Mouse (Mus musculus) hindbrain, embryonic 15.5 days (tissue): ENCODE measurements around the gene Ang2. TPM values are rescaled to one million over a fixed set of nuclear protein-coding genes. Genes with fewer than 3 reads are reported as not detected.

Source experiments
- ATAC-seq: fragments of 200-750 bp; cut with Nextera tagmentation; 2 replicates; pipeline ENCODE4 v1.8.0; 2017; ENCODE audit warnings: low read depth, moderate number of reproducible peaks, moderate TSS enrichment; ENCODE audit not compliant: low FRiP score
- H3K27ac ChIP-seq: fragments of 300-500 bp; sonication (generic); replicated peaks from 2 replicates; pipeline ENCODE4 v1.5.1; 2015; ENCODE audit warnings: mild to moderate bottlenecking, inconsistent platforms
- H3K27me3 ChIP-seq: fragments of 300-500 bp; sonication (generic); 2 replicates; pipeline ENCODE4 v1.6.1; 2015; ENCODE audit warnings: control low read depth, inconsistent platforms
- H3K36me3 ChIP-seq: fragments of 300-500 bp; sonication (generic); 2 replicates; pipeline ENCODE4 v1.6.1; 2015; ENCODE audit warnings: control low read depth, inconsistent platforms
- H3K4me1 ChIP-seq: fragments of 300-500 bp; sonication (generic); replicated peaks from 2 replicates; pipeline ENCODE4 v1.6.1; 2015; ENCODE audit warnings: control low read depth, inconsistent platforms
- H3K4me2 ChIP-seq: fragments of 300-500 bp; sonication (generic); 2 replicates; pipeline ENCODE4 v1.6.1; 2015; ENCODE audit warnings: moderate library complexity, mild to moderate bottlenecking, inconsistent platforms
- H3K4me3 ChIP-seq: fragments of 300-500 bp; sonication (generic); 2 replicates; pipeline ENCODE4 v1.5.1; 2015; ENCODE audit warnings: mild to moderate bottlenecking, inconsistent platforms
- H3K9ac ChIP-seq: fragments of 300-500 bp; sonication (generic); 2 replicates; pipeline ENCODE4 v1.6.1; 2015; ENCODE audit warnings: inconsistent platforms
- H3K9me3 ChIP-seq: fragments of 300-500 bp; sonication (generic); 2 replicates; pipeline ENCODE4 v1.6.1; 2016; ENCODE audit warnings: control low read depth, inconsistent platforms
- WGBS: fragments of 180-500 bp; shearing (Covaris S2); methylation state at CpG from one replicate; pipeline ENCODE4 v1.1.7; 2015; 5-methylcytosine and 5-hydroxymethylcytosine counted together
- polyA plus RNA-seq: library from polyadenylated mRNA; unstranded; fragments of >200 nt; fragmentation: Nextera tagmentation; extraction: Ambion mirVana; gene quantifications from 2 replicates; pipeline ENCODE4 v1.2.1, GENCODE M21; 2015

Gene Ang2
- polyA plus RNA-seq, 1 experiment from 2014 or later, result not detected

GRCm38 (mm10) chr14:51148006-51148405 lies 50.9 kb downstream of the Ang2 start:
- 65% methylated on average over 3 of the region's 3 CpGs for WGBS
- Histone ChIP-seq H3K4me2 (no peak overlapping the region), H3K27ac (no peak overlapping the region), H3K9ac (no peak overlapping the region), H3K4me3 (no peak overlapping the region), H3K4me1 (no peaks in the 10 kb centered on the region), H3K27me3 (no peaks in the 10 kb centered on the region), H3K36me3 (no peaks in the 10 kb centered on the region), H3K9me3 (no peaks in the 10 kb centered on the region)
- no peak for ATAC-seq

GRCm38 (mm10) chr14:51146685-51147084 lies 52.3 kb downstream of the Ang2 start, which contains the start of gene Rnase1:
Gene Rnase1 (minus strand): TSS chr14:51146785.
- H3K9me3 ChIP-seq, result no peaks in the 10 kb centered on the region
- no peak for ATAC-seq
- no peak within 1 kb of the TSS for H3K9ac ChIP-seq
- H3K4me2 ChIP-seq, result no peak within 1 kb of the TSS
- WGBS, result 36% methylated on average over 2 of the region's 2 CpGs
- H3K4me1 ChIP-seq, result no peaks in the 10 kb centered on the region
- H3K4me3 ChIP-seq, result no peak within 1 kb of the TSS
- H3K27ac ChIP-seq, result no peak within 1 kb of the TSS
- H3K27me3 ChIP-seq, result no peaks in the 10 kb centered on the region
- H3K36me3 ChIP-seq, result no peaks in the 10 kb centered on the region

- Histone ChIP-seq H3K27me3 (no peaks in the 10 kb centered on the region), H3K4me3 (no peak overlapping the region), H3K4me2 (no peak overlapping the region), H3K9me3 (no peaks in the 10 kb centered on the region), H3K4me1 (no peaks in the 10 kb centered on the region), H3K36me3 (no peaks in the 10 kb centered on the region), H3K9ac (no peak overlapping the region), H3K27ac (no peak overlapping the region)
- no peak for ATAC-seq
- 82% methylated on average over 6 of the region's 6 CpGs for WGBS
These were observed 53.4 kb downstream of the Ang2 start for GRCm38 (mm10) chr14:51145521-51145920.

Other genes starting within 250 kb of the Ang2 start
- gene Pnp2, start 243.2 kb downstream of the Ang2 start, polyA plus RNA-seq, result 0.79 and 0.82 TPM in 2 replicates
- gene Rnase10, start 191.4 kb downstream of the Ang2 start, polyA plus RNA-seq, result not detected in 2 replicates
- gene Rnase9, start 157.3 kb downstream of the Ang2 start, polyA plus RNA-seq, result not detected in 2 replicates
- gene Rnase11, start 149.0 kb downstream of the Ang2 start, polyA plus RNA-seq, result not detected in 2 replicates
- not detected in 2 replicates for gene Rnase12, start 141.5 kb downstream of the Ang2 start, polyA plus RNA-seq
- 0.05 and 0.08 TPM in 2 replicates for gene Olfr750, start 124.7 kb downstream of the Ang2 start, polyA plus RNA-seq
- 16.4 and 17.6 TPM in 2 replicates for gene Rnase4, start 108.1 kb downstream of the Ang2 start, polyA plus RNA-seq
- 5.0 TPM in 2 replicates for gene Ang, start 108.0 kb downstream of the Ang2 start, polyA plus RNA-seq
- not detected in 2 replicates for gene Eddm3b, start 84.7 kb downstream of the Ang2 start, polyA plus RNA-seq
- 0.84 and 1.4 TPM in 2 replicates for gene Rnase6, start 75.2 kb downstream of the Ang2 start, polyA plus RNA-seq
- gene Rnase1, start 52.4 kb downstream of the Ang2 start, polyA plus RNA-seq, result 0.54 and 0.96 TPM in 2 replicates
- gene Rnase2b, start 36.9 kb downstream of the Ang2 start, polyA plus RNA-seq, result not detected in 2 replicates
- not detected in 2 replicates for gene Ear14, start 4.2 kb upstream of the Ang2 start, polyA plus RNA-seq
- not detected in 2 replicates for gene Rnase2a, start 57.0 kb upstream of the Ang2 start, polyA plus RNA-seq
- gene Gm7247, start 162.6 kb upstream of the Ang2 start, polyA plus RNA-seq, result not detected in 2 replicates
- not detected in 2 replicates for gene Vmn2r88, start 211.7 kb upstream of the Ang2 start, polyA plus RNA-seq